Mouse (Mus musculus): ENCODE data around the gene Faim2.

The Faim2 gene

GRCm38 (mm10) chr15:99505324-99506095 lies 22.5 kb downstream of the Faim2 start:
- peak; percentile 76 to 88 for DNase-seq

- no peak for DNase-seq
Observed at GRCm38 (mm10) chr15:99503256-99503655, 24.7 kb downstream of the Faim2 start.

GRCm38 (mm10) chr15:99502311-99502831 lies 25.6 kb downstream of the Faim2 start:
- DNase-seq = no peak

GRCm38 (mm10) chr15:99501292-99502260 lies 26.4 kb downstream of the Faim2 start:
- DNase-seq = no peak

GRCm38 (mm10) chr15:99500320-99500719 lies 27.6 kb downstream of the Faim2 start:
- DNase-seq = peak; percentile 72 to 85

GRCm38 (mm10) chr15:99499726-99500125 lies 28.2 kb downstream of the Faim2 start:
- DNase-seq = no peak

GRCm38 (mm10) chr15:99498781-99499180 lies 29.2 kb downstream of the Faim2 start:
- DNase-seq = peak; percentile 68 to 86

GRCm38 (mm10) chr15:99498356-99498755 lies 29.6 kb downstream of the Faim2 start:
- no peak for DNase-seq

- peak; percentile 89 to 92 for DNase-seq
Observed at GRCm38 (mm10) chr15:99497527-99498242, 30.3 kb downstream of the Faim2 start.

GRCm38 (mm10) chr15:99497061-99497460 lies 30.9 kb downstream of the Faim2 start:
- peak; percentile 59 to 66 for DNase-seq

- DNase-seq = no peak
Observed at GRCm38 (mm10) chr15:99484745-99485144, 43.2 kb downstream of the Faim2 start.

- no peak for DNase-seq
Observed at GRCm38 (mm10) chr15:99475814-99476213, 52.2 kb downstream of the Faim2 start.

- peak; percentile 87 to 92 for DNase-seq
Observed at GRCm38 (mm10) chr15:99474576-99474926, 53.4 kb downstream of the Faim2 start, which contains the start of gene Bcdin3d. Bcdin3d (minus strand) TSS chr15:99474730.

GRCm38 (mm10) chr15:99473801-99474575 lies 54.0 kb downstream of the Faim2 start:
- peak; percentile 67 to 72 for DNase-seq

- DNase-seq = no peak
Observed at GRCm38 (mm10) chr15:99472972-99473371, 55.0 kb downstream of the Faim2 start.

- no peak for DNase-seq
Observed at GRCm38 (mm10) chr15:99471677-99472063, 56.3 kb downstream of the Faim2 start.

GRCm38 (mm10) chr15:99470971-99471676 lies 56.8 kb downstream of the Faim2 start:
- peak; percentile 49 to 65 for DNase-seq

- no peak for DNase-seq
Observed at GRCm38 (mm10) chr15:99470224-99470761, 57.7 kb downstream of the Faim2 start.

- DNase-seq = no peak
Observed at GRCm38 (mm10) chr15:99469736-99470135, 58.2 kb downstream of the Faim2 start.

GRCm38 (mm10) chr15:99469067-99469466 lies 58.9 kb downstream of the Faim2 start:
- peak; percentile 71 to 84 for DNase-seq

GRCm38 (mm10) chr15:99463194-99463593 lies 64.8 kb downstream of the Faim2 start:
- peak; percentile 71 to 81 for DNase-seq

Data from lung, adult 18-20 months (tissue).